Mouse (Mus musculus) embryonic fibroblast, embryonic 13.5 days (primary cell): ENCODE data around the gene Psapl1.

ENCODE experiments used
- CTCF ChIP-seq: IDR thresholded peaks from 2 replicates; pipeline ENCODE4 v1.5.1; 2011; ENCODE audit warnings: mild to moderate bottlenecking, control low read depth, low read length, moderate library complexity, borderline replicate concordance; ENCODE audit not compliant: insufficient read depth
- POLR2A ChIP-seq: IDR thresholded peaks from 2 replicates; pipeline ENCODE4 v1.6.1; 2011; ENCODE audit warnings: low read depth, mild to moderate bottlenecking, control low read depth, low read length, moderate library complexity

- TF ChIP-seq CTCF (no peak), POLR2A (no peak)
Observed at GRCm38 (mm10) chr5:36178785-36179184, 25.0 kb upstream of the Psapl1 start.
